Mouse (Mus musculus) c-Kit-positive CD71-positive TER-119-negative erythroid progenitor cells, embryonic 14.5 days (primary cell): Measurements from ENCODE around the gene Slc46a1.
A peak's percentile ranks its signal among the peaks of the same experiment; 100 is the strongest.

Source experiments
- DNase-seq: peaks from one replicate; pipeline ENCODE4 v3.0.0-alpha.2; 2013; ENCODE audit warnings: low read depth

The Slc46a1 gene

DNA sequence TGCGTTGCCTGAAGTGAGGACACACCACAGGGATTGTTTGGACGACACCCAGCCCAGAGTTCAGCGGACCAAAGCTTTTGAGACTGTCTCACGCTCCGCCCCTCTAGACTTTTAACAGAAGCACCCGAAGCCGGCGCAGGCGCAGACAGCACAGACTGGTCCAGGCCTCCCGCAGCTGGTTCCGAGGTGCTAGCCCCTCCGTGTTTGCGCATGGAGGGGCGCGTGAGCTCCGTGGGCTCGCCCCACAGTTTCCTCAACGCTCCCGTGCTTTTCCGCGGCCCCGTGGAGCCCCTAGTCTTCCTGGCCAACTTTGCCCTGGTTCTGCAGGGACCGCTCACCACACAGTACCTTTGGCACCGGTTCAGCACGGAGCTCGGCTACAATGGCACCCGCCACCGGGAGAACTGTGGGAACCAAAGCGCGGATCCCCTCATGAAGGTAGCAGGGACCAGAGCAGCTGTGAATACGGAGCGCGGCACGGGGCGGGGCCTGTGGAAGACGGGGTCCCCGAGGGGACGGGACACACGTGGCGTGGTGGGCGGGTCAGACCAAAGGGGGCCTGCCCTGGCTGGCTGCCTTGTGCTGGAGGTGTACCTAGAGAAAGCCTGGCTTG, at the start of gene Slc46a1:
TSS of gene Slc46a1 (plus strand) at position 130 of the 613 bp plus-strand sequence.
- DNase-seq, result peak; percentile 50

GRCm38 (mm10) chr11:78416854-78417253, 48.6 kb upstream of the Slc46a1 start:
- DNase-seq, result no peak

GRCm38 (mm10) chr11:78420263-78420889, 45.1 kb upstream of the Slc46a1 start:
- no peak for DNase-seq

DNA sequence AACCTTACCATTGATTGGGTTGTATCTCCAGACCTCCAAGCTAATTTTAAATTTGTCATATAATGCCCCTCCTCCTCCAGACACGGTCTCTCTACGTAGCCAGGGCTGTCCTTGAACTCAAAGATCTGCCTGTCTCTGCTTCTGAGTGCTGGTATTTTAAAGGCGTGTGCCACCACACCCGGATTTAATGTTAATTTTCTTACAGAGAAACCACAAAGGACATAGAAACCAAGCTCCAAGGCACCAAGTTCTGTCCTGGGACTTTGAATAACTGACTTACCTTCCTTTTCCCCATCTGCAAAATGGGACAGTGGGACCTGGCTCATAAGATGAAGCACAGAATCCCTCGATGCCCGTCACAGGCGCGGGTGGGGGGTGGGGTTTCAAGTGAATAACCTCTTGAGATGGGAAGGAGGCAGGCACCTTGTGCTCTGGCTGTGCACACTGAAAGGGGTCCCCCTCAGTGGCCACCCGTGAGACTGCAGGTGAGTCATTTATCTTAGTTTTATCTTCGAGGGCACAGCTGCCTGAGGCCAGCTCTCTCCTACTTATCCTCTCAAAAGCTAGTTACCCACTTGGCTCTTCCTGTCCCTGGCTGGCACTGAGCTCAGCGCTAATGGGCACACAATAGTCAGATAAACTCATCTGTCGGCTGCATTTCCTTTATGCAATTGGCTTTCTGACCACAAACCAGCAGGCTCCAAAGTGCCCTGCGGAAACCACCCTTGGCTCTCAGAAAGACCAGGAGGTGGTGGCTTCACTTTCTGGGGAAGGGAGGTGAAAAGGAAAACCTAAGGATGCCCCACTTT, 44.1 kb upstream of the Slc46a1 start:
- no peak for DNase-seq

- DNase-seq, result no peak
These were observed 43.3 kb upstream of the Slc46a1 start, which contains the start of gene Slc13a2 for GRCm38 (mm10) chr11:78422055-78422819. TSS of gene Slc13a2 (minus strand) at chr11:78422217.

DNA sequence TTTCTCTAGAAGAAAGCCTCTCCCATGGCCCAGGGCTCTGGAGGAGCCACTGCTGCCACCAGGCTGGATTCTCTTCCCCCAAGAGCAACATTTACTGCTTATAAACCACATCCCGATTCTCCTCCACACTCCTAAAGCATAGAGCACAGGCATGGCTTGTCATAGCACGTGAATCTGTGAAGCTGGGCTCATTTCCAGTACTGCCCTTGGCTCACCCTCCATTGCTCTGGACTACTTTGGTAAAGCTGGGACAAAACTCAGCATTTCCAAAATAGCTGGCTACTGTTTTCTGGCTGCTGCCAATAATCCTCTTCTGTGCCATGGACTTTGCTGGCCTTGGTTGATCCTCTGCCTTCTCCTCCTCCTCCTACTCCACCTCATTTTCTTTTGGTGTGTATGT, 41.1 kb upstream of the Slc46a1 start:
- DNase-seq, result no peak

DNA sequence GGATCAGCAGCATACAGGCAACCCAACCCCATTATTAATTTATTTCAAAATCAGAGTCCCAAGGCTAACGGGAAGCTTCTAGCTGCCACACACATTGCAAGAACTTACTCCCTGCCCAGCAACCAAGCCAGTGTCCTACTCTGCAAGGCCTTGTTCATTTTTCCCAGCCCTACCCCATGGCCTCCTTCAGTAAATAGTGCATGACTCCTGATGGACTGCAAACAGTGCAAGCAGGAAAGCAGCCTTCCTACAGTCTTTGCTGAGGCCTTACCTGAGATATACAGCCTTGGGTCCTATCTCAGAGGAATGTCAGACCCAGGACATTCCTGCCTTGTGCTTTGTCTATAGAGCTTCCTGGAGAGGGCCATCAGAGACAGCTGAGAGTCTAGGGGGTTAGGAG, 39.9 kb upstream of the Slc46a1 start:
- no peak for DNase-seq

GRCm38 (mm10) chr11:78427655-78428054, 37.8 kb upstream of the Slc46a1 start:
- no peak for DNase-seq

GRCm38 (mm10) chr11:78428309-78428708, 37.2 kb upstream of the Slc46a1 start:
- DNase-seq, result no peak

DNA sequence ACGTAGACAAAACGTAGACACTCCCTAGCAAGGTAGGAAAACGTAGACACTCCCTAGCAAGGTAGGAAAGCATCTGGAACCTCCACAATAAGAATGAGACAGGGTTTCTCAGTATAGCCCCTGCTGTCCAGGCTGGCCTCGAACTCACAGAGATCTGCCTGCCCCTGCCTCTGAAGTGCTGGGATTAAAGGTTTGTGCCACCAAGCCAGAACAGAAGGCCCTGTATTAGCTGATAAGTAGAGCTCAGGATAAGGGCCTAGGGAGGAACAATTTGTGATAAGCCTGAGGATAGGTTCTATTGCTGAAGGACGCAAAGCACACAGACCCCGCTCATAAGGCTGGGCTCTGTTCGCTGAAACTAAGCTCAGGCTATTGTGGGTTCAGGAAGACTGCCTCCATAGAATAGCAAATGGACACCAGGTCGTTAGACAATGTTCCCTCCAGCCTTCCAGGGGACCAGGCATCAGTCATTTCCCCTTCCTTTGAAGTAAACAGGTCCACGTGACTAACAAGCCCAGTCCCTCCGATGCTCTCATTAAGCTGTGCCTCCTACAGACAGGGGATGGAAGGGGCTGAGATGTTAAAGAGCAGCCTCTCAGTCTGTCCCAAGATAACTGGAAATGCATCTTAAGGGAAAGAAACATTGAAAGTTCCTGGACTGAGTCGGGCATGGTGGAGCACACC, 35.2 kb upstream of the Slc46a1 start:
- peak; percentile 13 for DNase-seq

DNA sequence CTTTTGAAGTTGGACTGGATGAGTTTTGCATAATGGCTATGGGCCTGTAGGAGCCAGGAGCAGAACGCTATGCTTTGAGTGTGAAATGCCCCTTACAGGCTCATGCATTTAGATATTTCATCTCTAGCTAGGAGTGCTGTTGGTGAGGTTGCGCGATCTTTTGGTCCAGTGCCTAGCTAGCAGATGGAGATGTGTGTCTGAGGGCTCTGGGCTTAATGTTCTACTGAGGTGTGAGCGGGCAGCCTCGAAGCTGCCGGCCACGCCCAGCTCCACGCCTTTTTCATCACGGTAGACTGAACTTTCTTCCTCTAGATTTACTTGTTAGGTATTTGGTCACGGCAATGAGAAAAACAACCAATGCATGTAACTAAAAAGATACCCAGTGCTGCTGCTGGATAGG, 34.3 kb upstream of the Slc46a1 start:
- DNase-seq, result no peak

DNA sequence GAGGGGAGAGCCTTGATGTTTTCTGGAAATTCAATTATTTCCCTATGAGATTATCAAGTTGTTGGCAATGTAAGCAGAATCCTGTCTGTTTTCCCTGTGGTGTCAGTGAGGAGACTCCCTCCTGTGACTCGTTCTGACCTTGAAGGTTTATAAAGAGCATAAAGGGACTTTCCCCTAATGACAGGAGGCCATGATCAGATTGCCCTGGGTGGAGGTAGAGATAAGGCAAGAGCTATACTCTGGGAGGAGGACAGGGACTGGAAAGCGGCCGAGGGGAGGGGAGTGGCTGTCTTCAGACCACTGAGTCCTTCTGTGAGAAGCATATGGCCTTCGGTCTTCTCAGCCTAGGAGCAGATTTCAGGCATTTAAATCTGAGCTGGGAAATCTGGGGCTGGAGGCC, 31.4 kb upstream of the Slc46a1 start:
- DNase-seq, result no peak

DNA sequence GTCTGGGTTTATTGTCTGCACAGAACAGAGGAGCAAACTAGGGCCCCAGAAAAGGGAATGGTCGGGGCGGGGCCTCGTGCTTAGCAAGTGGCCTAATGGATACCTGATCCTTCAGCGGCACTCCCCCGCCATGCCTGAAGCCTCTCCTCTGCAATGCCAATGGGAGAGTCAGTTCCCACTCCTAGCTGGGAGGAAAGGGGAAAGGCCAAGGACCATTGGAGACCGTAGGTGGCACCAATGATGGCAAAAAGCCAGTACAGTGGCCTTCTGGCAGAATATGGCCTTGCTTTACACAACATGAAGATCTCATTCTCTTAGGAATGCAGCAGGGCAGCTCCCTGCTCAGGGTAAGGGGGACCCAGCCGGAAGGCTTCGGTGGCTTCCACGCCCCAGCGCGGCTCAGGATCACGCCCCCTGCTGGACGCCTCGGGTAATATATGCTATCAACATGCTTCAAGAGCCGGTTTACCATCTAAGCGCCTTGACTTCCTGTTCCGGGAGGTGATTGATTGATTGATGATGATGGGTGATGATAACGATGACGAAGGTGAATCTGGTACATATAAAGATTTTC, 29.6 kb upstream of the Slc46a1 start:
- peak; percentile 30 for DNase-seq

DNA sequence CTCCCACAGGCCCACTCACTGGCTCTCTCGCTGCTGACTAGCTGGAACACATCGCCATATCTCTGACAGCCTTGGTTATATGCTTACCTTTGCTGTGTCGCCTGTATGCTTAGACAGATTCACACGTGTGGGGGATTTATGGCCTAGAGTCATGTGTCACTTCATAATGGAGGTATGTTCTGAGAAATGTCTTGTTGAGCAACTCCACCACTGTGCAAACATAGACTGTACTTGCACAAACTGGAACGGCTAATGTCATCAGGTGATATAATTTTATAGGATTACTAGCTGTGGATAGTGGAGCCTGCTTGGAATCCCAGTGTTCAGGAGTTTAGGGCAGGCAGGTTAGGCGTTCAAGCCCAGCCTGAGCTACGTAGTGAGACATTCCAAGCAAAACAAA, 28.3 kb upstream of the Slc46a1 start:
- no peak for DNase-seq

GRCm38 (mm10) chr11:78438399-78438930, 27.0 kb upstream of the Slc46a1 start:
- DNase-seq, result no peak

DNA sequence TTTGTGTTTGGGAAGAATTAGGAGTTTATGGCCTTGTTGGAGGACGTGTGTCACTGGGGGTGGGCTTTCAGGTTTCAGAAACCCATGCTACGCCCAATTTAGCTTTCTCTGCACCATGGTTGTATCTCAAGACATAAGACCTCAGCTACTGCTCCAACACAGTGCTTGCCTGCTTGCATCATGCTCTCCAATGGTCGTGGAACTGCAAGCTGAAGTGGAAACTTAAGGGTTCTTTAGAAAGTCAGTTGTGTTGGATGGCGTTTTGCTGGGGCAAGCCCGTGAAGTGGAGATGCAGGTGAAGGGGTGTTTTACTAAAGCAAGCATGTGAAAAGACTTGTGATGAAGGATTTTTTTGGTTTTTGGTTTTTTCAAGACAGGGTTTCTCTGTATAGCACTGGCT, 22.4 kb upstream of the Slc46a1 start:
- no peak for DNase-seq

DNA sequence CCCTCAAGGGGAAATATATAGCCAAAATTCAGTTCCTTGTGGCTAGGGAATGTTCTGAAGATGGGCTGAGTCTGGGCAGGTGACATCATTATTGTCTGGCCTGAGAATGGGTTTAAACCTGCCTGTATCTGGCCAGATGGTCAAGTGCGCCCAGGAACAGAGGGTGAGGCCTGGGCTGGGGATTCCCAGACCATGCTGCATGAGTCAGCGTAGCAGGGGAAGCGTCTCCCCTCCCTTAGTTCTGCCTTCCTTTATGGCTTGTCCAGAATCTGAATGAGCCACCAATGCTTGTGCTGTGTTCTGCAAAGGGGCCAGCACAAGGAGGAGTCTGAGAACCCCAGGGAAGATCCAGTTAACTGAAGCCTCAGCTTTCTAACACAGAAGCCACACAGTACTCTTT, 18.3 kb upstream of the Slc46a1 start:
- DNase-seq, result no peak

GRCm38 (mm10) chr11:78448242-78448641, 17.3 kb upstream of the Slc46a1 start:
- DNase-seq, result no peak

GRCm38 (mm10) chr11:78450337-78450736, 15.2 kb upstream of the Slc46a1 start:
- DNase-seq, result no peak

DNA sequence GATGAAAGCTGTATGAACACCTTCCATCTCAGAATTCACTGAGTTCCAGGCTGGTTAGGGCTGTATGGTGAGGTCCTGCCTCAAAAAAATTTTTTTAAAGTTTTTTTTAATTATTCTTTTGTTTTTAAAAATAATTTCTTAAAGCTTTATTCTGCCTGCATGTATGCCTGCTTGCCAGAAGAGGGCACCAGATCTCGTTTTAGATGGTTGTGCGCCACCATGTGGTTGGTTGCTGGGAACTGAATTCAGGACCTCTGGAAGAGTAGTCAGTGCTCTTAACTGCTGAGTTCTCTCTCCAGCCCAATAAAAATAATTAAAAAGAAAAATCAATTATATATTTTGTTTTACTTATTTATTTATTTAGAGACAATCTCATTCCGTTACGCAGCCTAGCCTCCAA, 11.8 kb upstream of the Slc46a1 start:
- peak; percentile 63 for DNase-seq

GRCm38 (mm10) chr11:78454276-78454675, 11.2 kb upstream of the Slc46a1 start:
- no peak for DNase-seq
